Mouse (Mus musculus): ENCODE data around the gene Xkrx. TPM values are rescaled to one million over a fixed set of nuclear protein-coding genes. Genes with fewer than 3 reads are reported as not detected.
"Not testable (repeated sequence)": the region's sequence is repeated elsewhere in the genome, so short reads cannot be mapped to it uniquely, and the experiment has no call there.

Xkrx gene
- polyA plus RNA-seq (2015; fragmentation: Nextera tagmentation; extraction: Ambion mirVana): 0.31 and 0.44 TPM in 2 replicates

DNA sequence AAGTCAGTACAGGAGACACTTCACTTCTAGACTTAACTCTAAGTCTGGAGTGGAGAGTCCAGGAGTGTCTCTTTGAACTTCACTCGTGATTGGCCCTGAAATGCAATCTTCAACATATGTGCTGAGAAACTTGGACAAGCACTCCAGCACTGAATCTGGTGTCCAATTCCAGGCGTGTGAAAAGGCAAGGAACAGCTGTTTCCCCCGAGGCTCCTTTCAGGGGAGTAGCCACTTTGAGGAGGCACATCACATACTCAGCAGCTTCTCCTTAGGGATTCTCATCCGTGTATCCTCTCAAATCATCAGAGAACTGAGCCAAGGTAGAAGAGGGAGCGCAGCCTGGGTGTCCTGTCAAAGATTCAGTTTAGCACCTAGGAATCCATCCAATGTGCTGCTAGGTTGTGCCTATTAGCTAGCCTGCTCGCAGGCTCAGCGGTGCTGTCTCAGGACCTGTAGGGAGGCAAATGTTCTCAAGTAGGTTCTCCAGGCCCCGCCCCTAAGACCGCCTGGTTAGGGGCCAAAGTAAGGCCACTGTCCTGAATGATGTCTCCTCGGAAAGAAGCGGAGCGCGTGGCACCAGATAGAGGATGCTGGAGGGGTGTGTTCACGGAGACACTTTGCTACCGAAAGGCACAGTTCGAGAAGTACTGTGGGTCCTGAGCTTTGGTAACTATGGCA is at the start of gene Xkrx:
Gene Xkrx, minus strand, starts transcription at position 34 of the 678 bp plus-strand sequence.
- Histone ChIP-seq H3K9ac (replicated peaks) (peak within 1 kb of the TSS; percentile 32; the same call in 1 of the 2 replicates), H3K4me2 (replicated peaks) (peak within 1 kb of the TSS; percentile 58), H3K27ac (no peak within 1 kb of the TSS), H3K4me3 (replicated peaks) (peak within 1 kb of the TSS; percentile 40), H3K4me1 (replicated peaks) (no peaks in the 10 kb centered on the region; the same call in 1 of the 2 replicates), H3K36me3 (no peaks in the 10 kb centered on the region), H3K27me3 (peaks cover 14% of the 10 kb centered on the region), H3K9me3 (no peaks in the 10 kb centered on the region)
- 35% methylated on average over 16 of the region's 16 CpGs for WGBS
- ATAC-seq: no peak

DNA sequence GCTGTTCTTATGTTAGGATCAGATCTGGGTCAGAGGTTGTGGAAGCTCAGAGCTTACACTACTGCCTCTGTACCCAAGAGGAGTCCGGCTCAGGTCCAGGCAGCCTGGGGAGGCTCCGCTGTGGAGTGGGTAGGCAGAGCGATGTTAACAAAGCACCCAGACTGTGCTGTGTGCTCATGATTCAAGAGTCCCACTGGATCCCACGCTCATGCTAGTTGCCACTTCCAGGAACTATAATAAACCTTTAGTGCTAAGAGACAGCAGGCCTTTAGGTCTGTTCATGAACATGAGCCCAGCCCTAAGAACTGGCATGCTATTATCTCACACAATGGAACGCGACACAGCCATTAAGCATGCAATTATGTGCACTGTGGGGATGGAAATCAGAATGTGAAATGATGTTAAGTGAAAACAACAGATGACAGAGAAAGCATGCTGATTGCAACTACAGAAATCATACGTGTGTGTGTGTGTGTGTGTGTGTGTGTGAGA is 49.3 kb upstream of the Xkrx start:
- WGBS: 76% methylated on average over 7 of the region's 7 CpGs
- H3K36me3 ChIP-seq: no peaks in the 10 kb centered on the region
- 0 out of 2 replicates have a peak, but pooled peaks have one; percentile 14 for ATAC-seq

DNA sequence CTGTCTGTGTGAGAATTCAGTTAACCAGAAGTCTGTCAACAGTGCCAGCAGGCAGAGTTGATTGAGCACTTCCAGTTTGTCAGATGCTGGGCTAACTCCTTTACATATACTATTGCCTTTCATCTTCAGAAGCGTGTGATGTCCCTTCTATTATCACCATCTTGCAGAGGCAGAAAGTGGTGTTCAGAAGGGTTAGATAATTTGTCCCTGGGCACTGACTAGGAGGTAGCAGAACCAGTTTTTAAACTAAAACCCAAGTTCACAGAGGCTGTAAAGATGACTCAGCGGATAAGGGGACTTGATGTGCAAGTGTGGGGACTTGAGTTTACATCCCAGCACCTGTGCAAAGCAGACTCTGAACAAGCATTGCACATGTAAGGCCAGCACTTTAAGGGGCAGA is 46.6 kb upstream of the Xkrx start:
- WGBS: 94% methylated on average over 2 of the region's 2 CpGs
- H3K27me3 ChIP-seq: no peaks in the 10 kb centered on the region
- H3K4me3 ChIP-seq (replicated peaks): no peak overlapping the region
- H3K4me2 ChIP-seq (replicated peaks): no peak overlapping the region
- no peaks in the 10 kb centered on the region for H3K4me1 ChIP-seq (replicated peaks)
- H3K9me3 ChIP-seq: no peaks in the 10 kb centered on the region
- no peak overlapping the region for H3K9ac ChIP-seq (replicated peaks)
- no peak overlapping the region for H3K27ac ChIP-seq
- H3K36me3 ChIP-seq: no peaks in the 10 kb centered on the region
- ATAC-seq: no peak

More for the DNA sequence above, 49.3 kb upstream of the Xkrx start:
- H3K27ac ChIP-seq: no peak overlapping the region
- no peaks in the 10 kb centered on the region for H3K4me1 ChIP-seq (replicated peaks)
- no peak overlapping the region for H3K4me3 ChIP-seq (replicated peaks)
- H3K9ac ChIP-seq (replicated peaks): no peak overlapping the region
- no peaks in the 10 kb centered on the region for H3K9me3 ChIP-seq
- no peak overlapping the region for H3K4me2 ChIP-seq (replicated peaks)
- H3K27me3 ChIP-seq: no peaks in the 10 kb centered on the region

DNA sequence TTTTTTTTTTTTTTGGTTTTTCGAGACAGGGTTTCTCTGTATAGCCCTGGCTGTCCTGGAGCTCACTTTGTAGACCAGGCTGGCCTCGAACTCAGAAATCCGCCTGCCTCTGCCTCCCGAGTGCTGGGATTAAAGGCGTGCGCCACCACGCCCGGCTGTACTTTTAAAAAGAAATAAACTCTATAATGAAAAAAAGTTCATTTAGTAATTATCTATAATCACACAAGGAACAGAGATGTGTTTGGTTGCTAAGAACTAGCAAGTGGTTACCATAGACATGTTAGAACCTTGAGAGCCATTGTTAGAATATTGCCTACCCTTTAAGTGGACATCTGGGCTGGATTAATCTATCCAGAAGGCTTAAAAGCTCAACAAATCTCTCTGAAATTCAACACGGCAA is 25.3 kb upstream of the Xkrx start, which contains the start of gene Arl13a:
Gene Arl13a, plus strand, starts transcription at position 301 of the 400 bp plus-strand sequence.
- ATAC-seq: not testable (repeated sequence)
- WGBS: 90% methylated on average over 8 of the region's 9 CpGs

DNA sequence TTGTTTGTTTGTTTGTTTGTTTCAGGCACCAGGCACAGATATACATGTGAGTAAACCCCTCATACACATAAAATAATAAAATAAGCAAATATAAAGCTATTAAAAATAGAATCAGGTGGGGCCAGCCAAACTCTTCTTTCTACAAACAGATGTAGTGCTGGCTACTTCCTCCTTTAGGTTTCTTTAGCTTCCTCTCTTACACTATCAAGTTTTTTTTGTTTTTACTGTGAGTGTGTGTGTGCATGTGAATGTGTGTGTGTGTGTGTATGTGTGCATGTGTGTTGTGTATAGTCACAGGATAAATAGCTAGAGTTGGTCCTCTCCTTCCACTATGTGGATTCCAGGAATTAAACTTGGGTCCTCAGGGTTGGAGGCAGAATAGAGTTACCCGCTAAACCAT is 12.8 kb upstream of the Xkrx start:
- Histone ChIP-seq H3K9ac (replicated peaks) (no peak overlapping the region), H3K9me3 (no peaks in the 10 kb centered on the region), H3K4me3 (replicated peaks) (no peak overlapping the region), H3K27ac (no peak overlapping the region), H3K27me3 (no peaks in the 10 kb centered on the region), H3K4me2 (replicated peaks) (no peak overlapping the region), H3K4me1 (replicated peaks) (no peaks in the 10 kb centered on the region), H3K36me3 (no peaks in the 10 kb centered on the region)
- no peak for ATAC-seq
- WGBS: 91% methylated on average over 1 of the region's 1 CpGs

More for the DNA sequence above, 25.3 kb upstream of the Xkrx start, which contains the start of gene Arl13a:
- not testable (repeated sequence) for H3K4me2 ChIP-seq (replicated peaks); H3K4me3 ChIP-seq (replicated peaks); H3K27ac ChIP-seq; H3K4me1 ChIP-seq (replicated peaks); H3K36me3 ChIP-seq; H3K9ac ChIP-seq (replicated peaks); H3K27me3 ChIP-seq; H3K9me3 ChIP-seq

DNA sequence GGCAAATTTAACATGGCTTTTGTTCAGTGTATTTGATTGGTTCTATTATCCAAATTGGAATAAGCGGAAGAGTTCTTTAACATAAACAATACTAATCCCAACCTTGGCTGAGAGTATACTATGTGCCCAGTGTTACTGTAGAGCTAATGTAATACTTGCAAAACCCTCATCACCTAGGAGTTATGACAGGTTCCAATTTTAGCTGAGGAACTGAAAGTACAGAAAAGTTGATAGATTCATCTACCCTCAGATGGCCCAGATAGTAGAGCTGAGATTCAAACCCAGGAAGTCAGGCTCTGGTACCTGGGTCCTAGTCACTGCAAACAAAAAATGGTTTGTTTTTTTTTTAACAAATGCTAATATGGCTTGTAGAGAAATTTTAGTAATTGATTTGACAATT is 8.7 kb upstream of the Xkrx start:
- H3K4me2 ChIP-seq (replicated peaks): no peak overlapping the region
- ATAC-seq: no peak
- H3K4me3 ChIP-seq (replicated peaks): no peak overlapping the region
- H3K27ac ChIP-seq: no peak overlapping the region
- H3K27me3 ChIP-seq: no peaks in the 10 kb centered on the region
- no peak overlapping the region for H3K9ac ChIP-seq (replicated peaks)
- 96% methylated on average over 1 of the region's 1 CpGs for WGBS
- no peaks in the 10 kb centered on the region for H3K36me3 ChIP-seq
- no peaks in the 10 kb centered on the region for H3K9me3 ChIP-seq
- H3K4me1 ChIP-seq (replicated peaks): no peaks in the 10 kb centered on the region

DNA sequence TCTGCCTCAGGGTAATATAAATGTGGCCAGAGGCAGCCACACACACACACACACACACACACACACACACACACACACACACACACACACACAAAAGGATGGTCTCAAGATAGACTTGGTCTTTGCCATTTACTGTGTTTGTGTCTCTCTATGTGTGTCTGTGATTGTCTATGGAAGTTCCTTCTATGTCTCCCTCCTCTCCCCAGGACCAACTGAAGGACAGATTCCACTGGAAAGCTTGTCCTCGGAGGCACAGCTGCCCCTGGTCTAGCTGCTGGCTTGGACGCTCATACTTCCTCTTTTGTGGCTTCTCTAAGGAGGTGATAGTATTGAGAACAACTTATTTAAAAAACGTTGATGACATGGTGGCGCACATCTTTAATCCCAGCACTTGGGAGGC is 1.6 kb upstream of the Xkrx start:
- 45% methylated on average over 4 of the region's 4 CpGs for WGBS
- no peak for ATAC-seq
- H3K36me3 ChIP-seq: no peaks in the 10 kb centered on the region
- peak overlapping the region; percentile 58 for H3K4me2 ChIP-seq (replicated peaks)
- no peak overlapping the region for H3K4me3 ChIP-seq (replicated peaks)
- H3K9ac ChIP-seq (replicated peaks): no peak overlapping the region
- H3K27ac ChIP-seq: no peak overlapping the region
- H3K9me3 ChIP-seq: no peaks in the 10 kb centered on the region
- H3K27me3 ChIP-seq: peaks cover 14% of the 10 kb centered on the region
- H3K4me1 ChIP-seq (replicated peaks): no peaks in the 10 kb centered on the region; the same call in 1 of the 2 replicates

DNA sequence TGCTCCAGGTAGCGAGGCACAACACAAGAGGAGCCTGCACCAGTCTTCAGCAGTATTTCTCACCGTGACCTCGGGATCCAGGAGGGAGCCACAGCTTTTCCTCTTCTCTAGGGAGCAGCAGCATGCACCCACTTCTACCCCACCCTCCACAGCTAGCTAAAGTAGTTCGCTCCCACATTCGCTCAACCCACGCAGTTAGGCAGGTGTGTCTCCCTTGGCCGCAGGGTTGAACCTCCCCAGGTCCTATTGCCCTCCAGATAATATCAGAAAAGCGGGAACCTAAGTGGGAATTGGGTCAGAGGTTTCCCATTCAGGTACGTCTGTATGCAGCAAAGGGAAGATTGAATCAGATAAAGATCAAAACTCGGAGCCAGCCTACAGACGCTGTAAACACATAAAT is 950 bp upstream of the Xkrx start:
- H3K27ac ChIP-seq: no peak overlapping the region
- 25% methylated on average over 11 of the region's 11 CpGs for WGBS
- H3K4me2 ChIP-seq (replicated peaks): peak overlapping the region; percentile 58
- H3K36me3 ChIP-seq: no peaks in the 10 kb centered on the region
- H3K9ac ChIP-seq (replicated peaks): peak overlapping the region; percentile 32; the same call in 1 of the 2 replicates
- H3K9me3 ChIP-seq: no peaks in the 10 kb centered on the region
- no peaks in the 10 kb centered on the region; the same call in 1 of the 2 replicates for H3K4me1 ChIP-seq (replicated peaks)
- 0 out of 2 replicates have a peak, but pooled peaks have one; percentile 24 for ATAC-seq
- peaks cover 14% of the 10 kb centered on the region for H3K27me3 ChIP-seq
- H3K4me3 ChIP-seq (replicated peaks): peak overlapping the region; percentile 40

DNA sequence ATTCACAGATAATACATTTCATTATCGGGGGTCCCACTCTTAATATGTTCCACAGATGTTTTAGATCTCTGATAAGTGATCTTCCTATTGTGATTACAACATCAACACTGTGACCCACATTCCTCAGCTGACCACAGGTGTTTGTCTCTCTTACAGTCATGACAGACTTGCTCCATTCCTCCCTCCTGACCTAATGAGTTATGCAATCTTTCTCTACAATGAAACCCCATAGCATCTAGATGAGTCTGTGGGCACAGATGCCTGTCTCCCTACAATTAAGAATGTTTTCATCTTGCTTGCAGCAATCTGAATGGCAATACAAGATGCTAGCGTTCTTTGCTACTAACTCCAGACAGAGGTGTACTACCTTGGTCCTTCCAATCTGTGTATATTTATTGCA is 1.4 kb downstream of the Xkrx start:
- H3K27me3 ChIP-seq: peaks cover 14% of the 10 kb centered on the region
- ATAC-seq: no peak
- no peak overlapping the region for H3K27ac ChIP-seq
- no peaks in the 10 kb centered on the region; the same call in 1 of the 2 replicates for H3K4me1 ChIP-seq (replicated peaks)
- H3K9ac ChIP-seq (replicated peaks): no peak overlapping the region
- H3K4me3 ChIP-seq (replicated peaks): no peak overlapping the region
- H3K36me3 ChIP-seq: no peaks in the 10 kb centered on the region
- 90% methylated on average over 2 of the region's 2 CpGs for WGBS
- no peaks in the 10 kb centered on the region for H3K9me3 ChIP-seq
- H3K4me2 ChIP-seq (replicated peaks): no peak overlapping the region

DNA sequence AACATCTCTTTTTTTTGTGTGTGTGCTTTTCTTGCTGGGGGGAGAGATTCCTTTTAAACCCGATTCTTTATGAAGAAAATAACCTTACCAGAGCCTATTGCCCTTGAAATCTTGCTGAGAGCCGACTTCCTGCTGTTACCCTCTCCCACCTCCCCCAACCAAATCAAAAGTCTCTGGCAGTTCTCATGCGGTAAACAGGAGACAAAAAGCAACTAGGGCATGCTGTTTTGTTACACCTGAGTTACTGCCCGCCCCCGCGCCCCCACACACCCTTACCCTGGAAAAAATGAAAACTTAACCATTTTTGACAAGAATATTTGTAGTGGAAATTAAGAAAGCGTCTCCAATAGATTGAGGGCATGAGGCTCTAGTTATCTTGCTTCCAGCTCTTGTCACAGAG is 3.7 kb downstream of the Xkrx start:
- Histone ChIP-seq H3K9me3 (no peaks in the 10 kb centered on the region), H3K36me3 (no peaks in the 10 kb centered on the region), H3K4me1 (replicated peaks) (no peaks in the 10 kb centered on the region; the same call in 1 of the 2 replicates), H3K9ac (replicated peaks) (no peak overlapping the region), H3K4me2 (replicated peaks) (no peak overlapping the region), H3K4me3 (replicated peaks) (no peak overlapping the region), H3K27me3 (peaks cover 14% of the 10 kb centered on the region), H3K27ac (no peak overlapping the region)
- no peak for ATAC-seq
- WGBS: 46% methylated on average over 7 of the region's 7 CpGs

DNA sequence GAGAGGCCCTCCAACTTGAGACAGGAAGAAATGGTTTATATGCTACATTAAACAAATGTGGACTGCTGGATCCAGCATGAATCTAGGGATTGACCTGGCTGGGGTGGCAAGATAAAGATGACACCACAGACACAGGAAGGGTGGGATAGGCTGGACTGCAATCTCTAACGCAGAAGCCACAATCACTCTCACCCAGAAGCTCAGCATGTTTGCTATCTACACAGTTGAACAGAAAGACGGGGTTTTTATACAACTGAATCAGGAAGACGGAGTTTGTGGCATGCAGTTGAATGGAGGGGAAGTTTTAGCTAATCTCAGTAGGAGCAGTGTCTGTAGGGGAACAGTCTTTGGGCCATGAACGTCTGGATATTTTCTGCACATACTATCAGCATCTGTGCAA is 19.9 kb downstream of the Xkrx start:
- no peak for ATAC-seq
- 80% methylated on average over 4 of the region's 4 CpGs for WGBS
- Histone ChIP-seq H3K27ac (no peak overlapping the region), H3K4me3 (replicated peaks) (no peak overlapping the region), H3K27me3 (peaks cover 9% of the 10 kb centered on the region; the same call in 1 of the 2 replicates), H3K4me2 (replicated peaks) (no peak overlapping the region), H3K9ac (replicated peaks) (no peak overlapping the region), H3K4me1 (replicated peaks) (no peaks in the 10 kb centered on the region), H3K9me3 (no peaks in the 10 kb centered on the region), H3K36me3 (no peaks in the 10 kb centered on the region)

DNA sequence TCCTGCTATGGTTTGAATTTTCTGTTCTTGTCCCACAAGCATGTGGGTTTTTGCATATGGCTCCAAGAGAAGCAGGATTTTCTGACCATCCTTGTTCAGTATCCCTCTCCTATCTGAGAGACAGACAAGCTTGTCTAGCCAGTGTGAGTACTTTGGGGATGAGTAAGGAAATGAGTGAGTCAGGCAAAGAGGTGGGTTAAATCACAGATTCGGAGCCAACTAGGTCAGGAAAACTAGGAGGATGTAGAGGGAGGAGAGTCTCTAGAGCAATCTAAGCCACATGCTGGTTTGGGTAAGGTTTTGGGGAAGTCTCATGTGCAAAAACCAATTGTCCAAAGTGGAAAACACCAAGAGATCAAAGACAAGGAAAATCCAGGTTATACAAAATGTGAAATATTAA is 20.3 kb downstream of the Xkrx start:
- 78% methylated on average over 1 of the region's 1 CpGs for WGBS
- ATAC-seq: no peak
- no peak overlapping the region for H3K9ac ChIP-seq (replicated peaks)

More for the DNA sequence above, 20.3 kb downstream of the Xkrx start:
- no peaks in the 10 kb centered on the region for H3K36me3 ChIP-seq
- H3K27ac ChIP-seq: no peak overlapping the region
- H3K4me2 ChIP-seq (replicated peaks): no peak overlapping the region
- H3K27me3 ChIP-seq: peaks cover 9% of the 10 kb centered on the region; the same call in 1 of the 2 replicates
- H3K9me3 ChIP-seq: no peaks in the 10 kb centered on the region
- no peak overlapping the region for H3K4me3 ChIP-seq (replicated peaks)
- no peaks in the 10 kb centered on the region for H3K4me1 ChIP-seq (replicated peaks)

All from midbrain, embryonic 13.5 days (tissue).